Mouse (Mus musculus) monocyte, adult 5-6 weeks (primary cell): ENCODE measurements around the gene Jakmip3. TPM values are rescaled to one million over a fixed set of nuclear protein-coding genes. Genes with fewer than 3 reads are reported as not detected.

Source experiments
- ATAC-seq: fragments of 153-309, 156-312 bp; replicated peaks from 2 replicates; pipeline ENCODE4 v1.8.0; 2017; ENCODE audit warnings: mild to moderate bottlenecking; ENCODE audit not compliant: low TSS enrichment, insufficient number of reproducible peaks, severe bottlenecking, poor library complexity, low FRiP score
- total RNA-seq: library from RNA; stranded (forward); fragments of 200-1000, 200-491, 200-594 nt; gene quantifications from 3 replicates; pipeline ENCODE4 v1.2.3, GENCODE M21; 2017

The Jakmip3 gene
- total RNA-seq, 1 experiment from 2014 or later = not detected

- no peak for ATAC-seq
These were observed 1.0 kb downstream of the Jakmip3 start for GRCm38 (mm10) chr7:138941571-138941970.

- ATAC-seq = no peak
These were observed 1.8 kb downstream of the Jakmip3 start for GRCm38 (mm10) chr7:138942301-138942700.

GRCm38 (mm10) chr7:138945668-138946067 is 5.1 kb downstream of the Jakmip3 start:
- ATAC-seq = no peak

- ATAC-seq = no peak
These were observed 7.2 kb downstream of the Jakmip3 start for GRCm38 (mm10) chr7:138947741-138948140.

- ATAC-seq = no peak
These were observed 7.8 kb downstream of the Jakmip3 start for GRCm38 (mm10) chr7:138948309-138948708.

- ATAC-seq = no peak
These were observed 15.3 kb downstream of the Jakmip3 start for GRCm38 (mm10) chr7:138955787-138956186.

GRCm38 (mm10) chr7:138957106-138957505 is 16.6 kb downstream of the Jakmip3 start:
- no peak for ATAC-seq

- no peak for ATAC-seq
These were observed 19.2 kb downstream of the Jakmip3 start for GRCm38 (mm10) chr7:138959747-138960146.

GRCm38 (mm10) chr7:138963756-138964155 is 23.2 kb downstream of the Jakmip3 start:
- no peak for ATAC-seq

- ATAC-seq = no peak
These were observed 27.6 kb downstream of the Jakmip3 start for GRCm38 (mm10) chr7:138968010-138968620.

- ATAC-seq = no peak
These were observed 37.0 kb downstream of the Jakmip3 start for GRCm38 (mm10) chr7:138977510-138977909.

GRCm38 (mm10) chr7:138984576-138984975 is 44.0 kb downstream of the Jakmip3 start:
- ATAC-seq = no peak

GRCm38 (mm10) chr7:138989156-138989555 is 48.6 kb downstream of the Jakmip3 start:
- ATAC-seq = no peak

GRCm38 (mm10) chr7:139002692-139003091 is 62.2 kb downstream of the Jakmip3 start:
- ATAC-seq = no peak

GRCm38 (mm10) chr7:139003250-139003649 is 62.7 kb downstream of the Jakmip3 start:
- no peak for ATAC-seq

- no peak for ATAC-seq
These were observed 69.4 kb downstream of the Jakmip3 start for GRCm38 (mm10) chr7:139009786-139010502.

GRCm38 (mm10) chr7:139011027-139011426 is 70.5 kb downstream of the Jakmip3 start:
- peak; percentile 41; the same call in 1 of the 2 replicates for ATAC-seq

- ATAC-seq = no peak
These were observed 71.1 kb downstream of the Jakmip3 start for GRCm38 (mm10) chr7:139011586-139011985.

GRCm38 (mm10) chr7:139012767-139013369 is 72.3 kb downstream of the Jakmip3 start:
- no peak for ATAC-seq

- no peak for ATAC-seq
These were observed 74.6 kb downstream of the Jakmip3 start for GRCm38 (mm10) chr7:139015143-139015542.
